Mouse (Mus musculus): ENCODE data around the gene Cwc27. TPM values are rescaled to one million over a fixed set of nuclear protein-coding genes. Genes with fewer than 3 reads are reported as not detected.

The Cwc27 gene
- polyA plus RNA-seq, 1 experiment from 2014 or later: 31.1 TPM

GRCm38 (mm10) chr13:104825470-104825869 is 8.5 kb upstream of the Cwc27 start:
- Histone ChIP-seq H3K36me3 (ENCODE audit: control insufficient read depth, insufficient read depth, low read length) (peaks cover 31% of the 10 kb centered on the region), H3K27me3 (replicated peaks; ENCODE audit: control insufficient read depth, insufficient read depth, low read length) (no peaks in the 10 kb centered on the region), H3K9me3 (ENCODE audit: control insufficient read depth, low read length) (no peaks in the 10 kb centered on the region), H3K4me3 (ENCODE audit: low read depth, low read length) (no peak overlapping the region), H3K27ac (ENCODE audit: low read depth) (no peak overlapping the region), H3K4me2 (ENCODE audit: low read length) (no peak overlapping the region), H3K9ac (ENCODE audit: low read length) (no peak overlapping the region), H3K4me1 (replicated peaks; ENCODE audit: control insufficient read depth, insufficient read depth, low read length) (peaks cover 10% of the 10 kb centered on the region; the same call in 1 of the 2 replicates)
- no peak for DNase-seq (ENCODE audit: low spot score)
- WGBS: 86% methylated on average over 2 of the region's 2 CpGs
- ATAC-seq (replicated peaks; ENCODE audit: low FRiP score, low TSS enrichment, low read depth): no peak

- no peak overlapping the region for H3K9ac ChIP-seq (ENCODE audit: low read length)
- no peak overlapping the region for H3K4me3 ChIP-seq (ENCODE audit: low read depth, low read length)
- peaks cover 24% of the 10 kb centered on the region for H3K4me1 ChIP-seq (replicated peaks; ENCODE audit: control insufficient read depth, insufficient read depth, low read length)
- no peak overlapping the region for H3K27ac ChIP-seq (ENCODE audit: low read depth)
- no peaks in the 10 kb centered on the region for H3K9me3 ChIP-seq (ENCODE audit: control insufficient read depth, low read length)
- no peak for DNase-seq (ENCODE audit: low spot score)
- H3K4me2 ChIP-seq (ENCODE audit: low read length): no peak overlapping the region; the same call in 1 of the 2 replicates
- ATAC-seq (replicated peaks; ENCODE audit: low FRiP score, low TSS enrichment, low read depth): no peak
- H3K27me3 ChIP-seq (replicated peaks; ENCODE audit: control insufficient read depth, insufficient read depth, low read length): no peaks in the 10 kb centered on the region
- peaks cover 14% of the 10 kb centered on the region for H3K36me3 ChIP-seq (ENCODE audit: control insufficient read depth, insufficient read depth, low read length)
- 15% methylated on average over 8 of the region's 8 CpGs for WGBS
Measured at GRCm38 (mm10) chr13:104822411-104822838, 5.5 kb upstream of the Cwc27 start.

GRCm38 (mm10) chr13:104821908-104822307 is 5.0 kb upstream of the Cwc27 start:
- ATAC-seq (replicated peaks; ENCODE audit: low FRiP score, low TSS enrichment, low read depth): no peak
- WGBS: 91% methylated on average over 1 of the region's 1 CpGs

GRCm38 (mm10) chr13:104821192-104821591 is 4.2 kb upstream of the Cwc27 start:
- no peak for DNase-seq (ENCODE audit: low spot score)
- H3K36me3 ChIP-seq (ENCODE audit: control insufficient read depth, insufficient read depth, low read length): peaks cover 8% of the 10 kb centered on the region
- no peak overlapping the region for H3K9ac ChIP-seq (ENCODE audit: low read length)
- ATAC-seq (replicated peaks; ENCODE audit: low FRiP score, low TSS enrichment, low read depth): no peak
- H3K4me2 ChIP-seq (ENCODE audit: low read length): no peak overlapping the region
- no peaks in the 10 kb centered on the region for H3K27me3 ChIP-seq (replicated peaks; ENCODE audit: control insufficient read depth, insufficient read depth, low read length)
- H3K27ac ChIP-seq (ENCODE audit: low read depth): no peak overlapping the region
- no peak overlapping the region for H3K4me3 ChIP-seq (ENCODE audit: low read depth, low read length)
- H3K9me3 ChIP-seq (ENCODE audit: control insufficient read depth, low read length): no peaks in the 10 kb centered on the region
- H3K4me1 ChIP-seq (replicated peaks; ENCODE audit: control insufficient read depth, insufficient read depth, low read length): peaks cover 25% of the 10 kb centered on the region

More at GRCm38 (mm10) chr13:104821908-104822307, 5.0 kb upstream of the Cwc27 start:
- DNase-seq (ENCODE audit: low spot score): no peak
- H3K4me2 ChIP-seq (ENCODE audit: low read length): no peak overlapping the region
- H3K27ac ChIP-seq (ENCODE audit: low read depth): no peak overlapping the region
- no peak overlapping the region for H3K9ac ChIP-seq (ENCODE audit: low read length)
- H3K36me3 ChIP-seq (ENCODE audit: control insufficient read depth, insufficient read depth, low read length): peaks cover 9% of the 10 kb centered on the region
- no peaks in the 10 kb centered on the region for H3K9me3 ChIP-seq (ENCODE audit: control insufficient read depth, low read length)
- no peak overlapping the region for H3K4me3 ChIP-seq (ENCODE audit: low read depth, low read length)
- H3K27me3 ChIP-seq (replicated peaks; ENCODE audit: control insufficient read depth, insufficient read depth, low read length): no peaks in the 10 kb centered on the region
- peaks cover 25% of the 10 kb centered on the region for H3K4me1 ChIP-seq (replicated peaks; ENCODE audit: control insufficient read depth, insufficient read depth, low read length)

- WGBS: 45% methylated on average over 12 of the region's 12 CpGs
- Histone ChIP-seq H3K36me3 (ENCODE audit: control insufficient read depth, insufficient read depth, low read length) (peaks cover 4% of the 10 kb centered on the region; the same call in 1 of the 2 replicates), H3K4me1 (replicated peaks; ENCODE audit: control insufficient read depth, insufficient read depth, low read length) (peaks cover 26% of the 10 kb centered on the region), H3K9ac (ENCODE audit: low read length) (peak overlapping the region; percentile 90), H3K4me2 (ENCODE audit: low read length) (peak overlapping the region; percentile 87), H3K9me3 (ENCODE audit: control insufficient read depth, low read length) (no peaks in the 10 kb centered on the region), H3K4me3 (ENCODE audit: low read depth, low read length) (peak overlapping the region; percentile 75), H3K27me3 (replicated peaks; ENCODE audit: control insufficient read depth, insufficient read depth, low read length) (no peaks in the 10 kb centered on the region), H3K27ac (ENCODE audit: low read depth) (no peak overlapping the region; the same call in 1 of the 2 replicates)
- DNase-seq (ENCODE audit: low spot score): peak; percentile 59
- ATAC-seq (replicated peaks; ENCODE audit: low FRiP score, low TSS enrichment, low read depth): no peak
Measured at GRCm38 (mm10) chr13:104817696-104818095, 754 bp upstream of the Cwc27 start.

- H3K36me3 ChIP-seq (ENCODE audit: control insufficient read depth, insufficient read depth, low read length): peaks cover 4% of the 10 kb centered on the region; the same call in 1 of the 2 replicates
- H3K9me3 ChIP-seq (ENCODE audit: control insufficient read depth, low read length): no peaks in the 10 kb centered on the region
- H3K9ac ChIP-seq (ENCODE audit: low read length): peak overlapping the region; percentile 90
- H3K4me1 ChIP-seq (replicated peaks; ENCODE audit: control insufficient read depth, insufficient read depth, low read length): peaks cover 18% of the 10 kb centered on the region
- H3K27ac ChIP-seq (ENCODE audit: low read depth): peak overlapping the region; percentile 86; the same call in 1 of the 2 replicates
- ATAC-seq (replicated peaks; ENCODE audit: low FRiP score, low TSS enrichment, low read depth) (peak; percentile 16; the same call in 1 of the 2 replicates), DNase-seq (ENCODE audit: low spot score) (no peak)
- peak overlapping the region; percentile 75 for H3K4me3 ChIP-seq (ENCODE audit: low read depth, low read length)
- H3K4me2 ChIP-seq (ENCODE audit: low read length): peak overlapping the region; percentile 87
- 7% methylated on average over 8 of the region's 8 CpGs for WGBS
- no peaks in the 10 kb centered on the region for H3K27me3 ChIP-seq (replicated peaks; ENCODE audit: control insufficient read depth, insufficient read depth, low read length)
Measured at GRCm38 (mm10) chr13:104816270-104816634, 690 bp downstream of the Cwc27 start.

GRCm38 (mm10) chr13:104805681-104806080 is 11.3 kb downstream of the Cwc27 start:
- H3K27me3 ChIP-seq (replicated peaks; ENCODE audit: control insufficient read depth, insufficient read depth, low read length): no peaks in the 10 kb centered on the region
- no peaks in the 10 kb centered on the region for H3K9me3 ChIP-seq (ENCODE audit: control insufficient read depth, low read length)
- H3K27ac ChIP-seq (ENCODE audit: low read depth): no peak overlapping the region
- peaks cover 58% of the 10 kb centered on the region for H3K36me3 ChIP-seq (ENCODE audit: control insufficient read depth, insufficient read depth, low read length)
- DNase-seq (ENCODE audit: low spot score) (no peak), ATAC-seq (replicated peaks; ENCODE audit: low FRiP score, low TSS enrichment, low read depth) (no peak)
- 55% methylated on average over 3 of the region's 3 CpGs for WGBS
- H3K4me2 ChIP-seq (ENCODE audit: low read length): no peak overlapping the region
- no peaks in the 10 kb centered on the region for H3K4me1 ChIP-seq (replicated peaks; ENCODE audit: control insufficient read depth, insufficient read depth, low read length)
- no peak overlapping the region for H3K4me3 ChIP-seq (ENCODE audit: low read depth, low read length)
- no peak overlapping the region for H3K9ac ChIP-seq (ENCODE audit: low read length)

GRCm38 (mm10) chr13:104799566-104800182 is 17.3 kb downstream of the Cwc27 start:
- no peaks in the 10 kb centered on the region for H3K4me1 ChIP-seq (replicated peaks; ENCODE audit: control insufficient read depth, insufficient read depth, low read length)
- no peak overlapping the region for H3K4me2 ChIP-seq (ENCODE audit: low read length)
- ATAC-seq (replicated peaks; ENCODE audit: low FRiP score, low TSS enrichment, low read depth) (peak; percentile 70; the same call in 1 of the 2 replicates), DNase-seq (ENCODE audit: low spot score) (no peak)
- H3K9me3 ChIP-seq (ENCODE audit: control insufficient read depth, low read length): no peaks in the 10 kb centered on the region
- H3K9ac ChIP-seq (ENCODE audit: low read length): no peak overlapping the region
- no peak overlapping the region for H3K27ac ChIP-seq (ENCODE audit: low read depth)
- no peak overlapping the region for H3K4me3 ChIP-seq (ENCODE audit: low read depth, low read length)
- peaks cover 46% of the 10 kb centered on the region for H3K36me3 ChIP-seq (ENCODE audit: control insufficient read depth, insufficient read depth, low read length)
- no peaks in the 10 kb centered on the region for H3K27me3 ChIP-seq (replicated peaks; ENCODE audit: control insufficient read depth, insufficient read depth, low read length)
- WGBS: 77% methylated on average over 7 of the region's 7 CpGs

- Histone ChIP-seq H3K27me3 (replicated peaks; ENCODE audit: control insufficient read depth, insufficient read depth, low read length) (no peaks in the 10 kb centered on the region), H3K4me3 (ENCODE audit: low read depth, low read length) (no peak overlapping the region), H3K9me3 (ENCODE audit: control insufficient read depth, low read length) (no peaks in the 10 kb centered on the region), H3K4me2 (ENCODE audit: low read length) (no peak overlapping the region), H3K4me1 (replicated peaks; ENCODE audit: control insufficient read depth, insufficient read depth, low read length) (no peaks in the 10 kb centered on the region), H3K9ac (ENCODE audit: low read length) (no peak overlapping the region), H3K36me3 (ENCODE audit: control insufficient read depth, insufficient read depth, low read length) (peaks cover 46% of the 10 kb centered on the region), H3K27ac (ENCODE audit: low read depth) (no peak overlapping the region)
- no peak for DNase-seq (ENCODE audit: low spot score)
- WGBS: 89% methylated on average over 8 of the region's 8 CpGs
- ATAC-seq (replicated peaks; ENCODE audit: low FRiP score, low TSS enrichment, low read depth): no peak
Measured at GRCm38 (mm10) chr13:104799067-104799466, 17.9 kb downstream of the Cwc27 start.
